Mouse (Mus musculus) testis, adult 2 months (tissue): Measurements from ENCODE around the gene Lrmda.

Experiments used
- CTCF ChIP-seq: fragments of 200-500 bp; IDR thresholded peaks from 2 replicates; pipeline ENCODE4 v1.5.1; 2012; ENCODE audit warnings: low read depth, mild to moderate bottlenecking, inconsistent platforms, low read length, moderate library complexity; ENCODE audit not compliant: control insufficient read depth, insufficient read depth, insufficient replicate concordance
- POLR2A ChIP-seq: fragments of 200-500 bp; IDR thresholded peaks from 2 replicates; pipeline ENCODE4 v1.6.1; 2012; ENCODE audit warnings: low read depth, mild to moderate bottlenecking, inconsistent platforms, low read length, moderate library complexity; ENCODE audit not compliant: control insufficient read depth

DNA sequence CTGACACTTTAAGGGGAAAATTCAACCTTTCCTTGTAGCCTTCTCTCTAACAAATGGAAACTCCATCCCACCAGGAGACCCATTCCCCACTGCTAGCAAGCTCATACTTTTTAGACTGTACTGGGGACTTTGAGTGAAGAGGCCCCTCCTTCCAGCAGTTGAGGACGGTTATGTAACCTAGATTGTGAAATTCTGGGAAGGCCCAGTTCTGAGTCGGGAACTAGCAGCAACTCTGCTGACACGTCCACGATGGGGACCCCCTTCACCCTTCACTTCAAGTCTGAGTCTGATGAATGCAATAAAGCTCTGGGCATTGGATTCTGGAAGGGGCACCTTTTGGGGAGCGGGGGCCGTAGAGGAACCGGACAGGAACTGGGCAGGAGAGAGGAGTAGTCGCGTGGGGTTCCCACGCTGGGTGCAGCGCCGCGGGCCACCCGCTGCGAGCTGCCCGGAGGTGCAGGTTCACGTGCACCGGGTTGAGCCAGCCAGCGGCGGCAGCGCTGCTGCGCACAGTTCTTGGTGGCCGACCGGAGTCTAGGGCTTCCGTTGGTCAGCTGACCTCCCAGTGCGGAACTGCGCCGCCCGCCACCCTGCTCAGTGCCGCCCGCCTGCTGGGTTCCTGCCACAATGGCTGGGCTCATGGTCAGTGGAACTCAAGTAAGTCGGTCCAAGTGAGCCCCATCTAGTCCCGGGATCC lies at the start of gene Lrmda:
- TF ChIP-seq CTCF (no peak), POLR2A (no peak; the same call in 1 of the 2 replicates)
